Mouse (Mus musculus): ENCODE results near the gene Mus81. TPM values are rescaled to one million over a fixed set of nuclear protein-coding genes. Genes with fewer than 3 reads are reported as not detected.
"Not testable (repeated sequence)": the region's sequence is repeated elsewhere in the genome, so short reads cannot be mapped to it uniquely, and the experiment has no call there.

Gene Mus81
- polyA plus RNA-seq, 1 experiment from 2014 or later: 35.5 TPM

DNA sequence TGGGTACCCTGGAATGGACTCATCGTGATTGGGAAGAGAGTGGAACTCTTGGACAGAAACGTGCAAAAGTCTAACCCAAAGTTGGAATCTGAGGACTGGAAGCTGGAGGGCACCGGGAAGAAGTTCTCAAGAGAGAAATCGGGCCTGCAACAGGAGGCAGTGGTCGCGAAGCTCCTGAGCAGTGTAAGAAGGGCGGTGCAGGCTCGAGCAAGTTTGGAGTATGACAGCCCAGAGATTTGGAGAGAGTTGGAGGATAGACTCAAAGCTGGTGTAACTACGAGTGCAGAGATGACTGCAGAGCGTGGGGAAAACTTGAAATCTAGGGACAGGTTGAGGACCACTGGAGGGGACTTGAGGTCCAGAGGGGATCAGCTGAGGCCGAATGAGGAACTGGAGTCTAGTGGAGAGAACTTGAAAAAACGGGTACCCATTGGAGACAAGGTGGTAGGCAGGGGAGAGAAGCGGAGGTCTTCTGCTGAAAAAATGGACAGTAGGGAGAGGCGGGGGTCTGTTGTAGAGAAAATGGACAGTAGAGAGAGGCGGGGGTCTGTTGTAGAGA, 23.0 kb upstream of the Mus81 start:
- Histone ChIP-seq H3K36me3 (no peaks in the 10 kb centered on the region), H3K4me2 (peak overlapping the region; percentile 82), H3K27me3 (no peaks in the 10 kb centered on the region), H3K27ac (peak overlapping the region; percentile 76), H3K9me3 (no peaks in the 10 kb centered on the region), H3K9ac (peak overlapping the region; percentile 52), H3K4me1 (peaks cover 18% of the 10 kb centered on the region), H3K4me3 (peak overlapping the region; percentile 50)
- no peak for ATAC-seq (ENCODE audit: insufficient number of reproducible peaks, low FRiP score, low TSS enrichment, low read depth)
- 45% methylated on average over 15 of the region's 15 CpGs for WGBS

DNA sequence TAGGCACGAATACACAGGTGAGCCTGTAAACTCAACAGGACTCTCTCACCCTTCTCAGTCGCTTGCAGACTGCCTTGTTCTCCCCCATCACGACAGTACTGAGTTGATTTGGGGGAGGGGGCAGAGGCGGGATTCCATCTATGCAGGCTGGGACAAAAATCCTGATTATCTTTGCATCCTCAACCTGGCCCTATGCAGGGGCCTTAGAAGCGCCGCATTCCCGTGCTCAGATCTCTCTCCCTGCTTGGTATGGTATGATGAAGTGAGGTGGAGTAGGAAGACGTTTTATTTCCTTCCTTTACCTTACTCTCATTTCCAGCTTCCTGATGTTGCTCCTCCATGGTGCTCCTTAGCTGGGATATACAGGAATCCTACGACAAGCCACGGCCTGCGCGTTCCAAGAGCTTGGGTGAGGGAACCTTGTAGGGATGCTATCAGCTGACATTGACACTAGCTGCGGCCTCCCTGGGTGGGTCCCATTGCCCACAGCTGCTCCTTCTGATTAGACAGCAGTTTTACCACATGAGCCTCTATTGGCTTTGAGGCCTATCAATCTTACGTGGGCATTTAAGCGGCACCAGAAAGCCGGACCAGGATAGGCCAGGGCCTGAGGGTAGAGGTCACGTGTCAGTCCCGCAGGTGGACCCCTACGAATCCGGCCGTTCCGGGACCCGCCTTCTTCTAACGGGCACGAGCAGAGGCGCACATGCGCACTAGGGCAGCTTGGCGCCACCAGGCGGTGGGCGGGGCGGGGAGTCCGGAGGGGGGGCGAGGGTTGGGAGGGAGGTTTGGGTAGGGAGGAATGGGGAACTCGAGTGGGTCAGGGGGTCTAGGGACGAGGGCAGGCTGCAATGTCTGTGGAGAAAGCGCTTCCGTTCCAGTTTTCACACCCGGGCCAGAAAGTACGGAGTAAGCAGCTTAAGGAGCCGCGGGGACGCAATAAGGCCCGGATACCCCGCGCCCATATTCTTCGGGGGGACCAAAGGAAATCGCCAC, 22.1 kb upstream of the Mus81 start, which contains the start of gene Snx32:
TSS of gene Snx32 (minus strand) at position 508 of the 996 bp plus-strand sequence.
- Histone ChIP-seq H3K9ac (peak within 1 kb of the TSS; percentile 52), H3K36me3 (no peaks in the 10 kb centered on the region), H3K4me2 (peak within 1 kb of the TSS; percentile 82), H3K27me3 (no peaks in the 10 kb centered on the region), H3K4me1 (peaks cover 18% of the 10 kb centered on the region), H3K9me3 (no peaks in the 10 kb centered on the region), H3K4me3 (peak within 1 kb of the TSS; percentile 50), H3K27ac (peak within 1 kb of the TSS; percentile 76)
- WGBS: 2% methylated on average over 47 of the region's 47 CpGs
- ATAC-seq (ENCODE audit: insufficient number of reproducible peaks, low FRiP score, low TSS enrichment, low read depth): peak; percentile 98

DNA sequence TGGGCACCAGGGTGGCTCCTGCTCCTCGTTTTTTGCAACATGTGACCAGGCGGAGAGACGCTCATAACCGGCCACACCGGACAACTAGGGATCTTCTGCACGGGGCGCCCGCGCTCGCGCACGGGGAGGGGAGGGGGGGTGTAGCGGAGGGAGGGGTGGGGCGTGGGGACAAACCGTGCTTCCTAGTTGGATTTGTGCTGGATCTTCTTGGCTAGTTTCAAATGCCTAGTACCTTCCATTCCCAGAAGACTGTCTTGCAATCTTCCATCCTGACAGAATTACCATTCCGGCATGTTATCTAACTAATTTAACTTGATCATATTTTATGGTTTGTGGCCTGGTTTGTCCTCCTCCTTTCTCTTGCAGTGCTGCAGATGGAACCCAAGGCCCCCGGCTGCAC, 15.5 kb upstream of the Mus81 start, which contains the start of gene 1700020D05Rik:
TSS of gene 1700020D05Rik (minus strand) at position 101 of the 400 bp plus-strand sequence.
- Histone ChIP-seq H3K4me1 (no peaks in the 10 kb centered on the region), H3K4me2 (no peak within 1 kb of the TSS), H3K36me3 (no peaks in the 10 kb centered on the region; the same call in 1 of the 2 replicates), H3K27ac (no peak within 1 kb of the TSS), H3K9ac (no peak within 1 kb of the TSS), H3K27me3 (no peaks in the 10 kb centered on the region), H3K9me3 (no peaks in the 10 kb centered on the region), H3K4me3 (no peak within 1 kb of the TSS)
- ATAC-seq (ENCODE audit: insufficient number of reproducible peaks, low FRiP score, low TSS enrichment, low read depth): no peak
- 51% methylated on average over 17 of the region's 17 CpGs for WGBS

- peaks cover 24% of the 10 kb centered on the region for H3K36me3 ChIP-seq
- 89% methylated on average over 2 of the region's 2 CpGs for WGBS
- no peak for ATAC-seq (ENCODE audit: insufficient number of reproducible peaks, low FRiP score, low TSS enrichment, low read depth)
- H3K4me3 ChIP-seq: no peak overlapping the region
- no peak overlapping the region for H3K9ac ChIP-seq
- no peak overlapping the region for H3K4me2 ChIP-seq
- no peak overlapping the region for H3K27ac ChIP-seq
- no peaks in the 10 kb centered on the region for H3K27me3 ChIP-seq
- no peaks in the 10 kb centered on the region for H3K9me3 ChIP-seq
- no peaks in the 10 kb centered on the region for H3K4me1 ChIP-seq
Measured at GRCm38 (mm10) chr19:5500330-5500875, 12.2 kb upstream of the Mus81 start.

DNA sequence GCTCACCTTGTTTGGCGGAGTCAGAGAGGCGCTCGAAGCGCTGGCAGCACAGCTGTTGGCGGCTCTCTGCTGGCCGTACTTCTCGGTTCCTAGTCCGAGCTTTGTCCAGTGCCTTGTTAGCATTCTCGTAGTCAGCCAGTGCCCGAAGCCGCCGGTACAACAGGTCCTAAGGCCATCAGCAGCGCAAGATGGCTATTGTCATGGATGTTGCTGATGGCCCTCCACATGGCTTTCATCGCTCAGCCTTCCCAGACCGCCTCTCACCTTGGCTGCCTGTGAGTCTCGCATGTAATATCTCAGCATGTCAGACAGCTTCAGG, 7.8 kb upstream of the Mus81 start:
- Histone ChIP-seq H3K4me3 (no peak overlapping the region), H3K9ac (no peak overlapping the region), H3K4me2 (no peak overlapping the region), H3K27ac (no peak overlapping the region), H3K4me1 (peaks cover 10% of the 10 kb centered on the region), H3K36me3 (peaks cover 49% of the 10 kb centered on the region), H3K9me3 (no peaks in the 10 kb centered on the region), H3K27me3 (no peaks in the 10 kb centered on the region)
- ATAC-seq (ENCODE audit: insufficient number of reproducible peaks, low FRiP score, low TSS enrichment, low read depth): no peak
- WGBS: 85% methylated on average over 16 of the region's 16 CpGs

DNA sequence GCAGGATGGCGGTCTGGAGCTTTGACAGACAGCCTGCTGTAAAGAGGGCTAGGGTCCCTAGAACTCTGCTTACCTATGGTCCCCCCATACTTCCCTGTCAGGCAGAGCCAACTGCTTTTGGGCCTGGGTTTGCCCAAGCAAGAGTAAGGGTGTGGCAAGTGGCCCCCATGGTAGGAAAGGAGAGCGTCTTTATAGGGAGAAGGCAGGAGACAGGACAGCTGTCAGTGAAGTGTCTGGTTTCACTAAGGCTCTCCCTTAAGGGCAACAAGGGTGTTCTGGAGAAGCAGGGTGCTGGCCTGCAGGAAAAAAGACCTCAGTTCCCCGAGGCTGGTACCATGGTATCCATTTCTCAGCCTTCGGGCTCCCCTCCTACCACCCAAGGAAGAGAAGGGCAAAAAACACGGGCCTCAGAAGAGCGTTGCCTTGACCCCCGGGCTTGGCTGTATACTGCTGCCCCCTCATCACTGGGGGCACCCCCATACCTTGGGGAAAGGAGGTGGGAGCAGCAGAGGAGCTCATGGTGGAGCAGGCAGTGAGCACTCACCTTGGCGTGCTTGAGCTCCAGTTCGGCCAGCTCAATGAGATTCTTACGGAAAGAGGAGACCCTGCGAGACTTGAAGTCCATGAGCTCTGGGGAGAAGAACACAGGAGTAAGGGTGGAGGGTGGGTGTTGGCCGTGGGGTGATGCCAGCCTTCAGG, 7.3 kb upstream of the Mus81 start:
- peaks cover 49% of the 10 kb centered on the region for H3K36me3 ChIP-seq

GRCm38 (mm10) chr19:5494314-5494713, 6.1 kb upstream of the Mus81 start:
- Histone ChIP-seq H3K27ac (no peak overlapping the region), H3K9me3 (no peaks in the 10 kb centered on the region), H3K9ac (no peak overlapping the region), H3K4me2 (no peak overlapping the region), H3K36me3 (peaks cover 49% of the 10 kb centered on the region), H3K27me3 (no peaks in the 10 kb centered on the region), H3K4me1 (peaks cover 17% of the 10 kb centered on the region), H3K4me3 (no peak overlapping the region)
- no peak for ATAC-seq (ENCODE audit: insufficient number of reproducible peaks, low FRiP score, low TSS enrichment, low read depth)
- WGBS: 79% methylated on average over 3 of the region's 3 CpGs

More for the DNA sequence above, 7.3 kb upstream of the Mus81 start:
- Histone ChIP-seq H3K9ac (no peak overlapping the region), H3K27ac (no peak overlapping the region; the same call in 1 of the 2 replicates), H3K4me1 (peaks cover 10% of the 10 kb centered on the region), H3K9me3 (no peaks in the 10 kb centered on the region), H3K4me3 (no peak overlapping the region), H3K27me3 (no peaks in the 10 kb centered on the region), H3K4me2 (no peak overlapping the region)
- ATAC-seq (ENCODE audit: insufficient number of reproducible peaks, low FRiP score, low TSS enrichment, low read depth): no peak
- 79% methylated on average over 12 of the region's 12 CpGs for WGBS

DNA sequence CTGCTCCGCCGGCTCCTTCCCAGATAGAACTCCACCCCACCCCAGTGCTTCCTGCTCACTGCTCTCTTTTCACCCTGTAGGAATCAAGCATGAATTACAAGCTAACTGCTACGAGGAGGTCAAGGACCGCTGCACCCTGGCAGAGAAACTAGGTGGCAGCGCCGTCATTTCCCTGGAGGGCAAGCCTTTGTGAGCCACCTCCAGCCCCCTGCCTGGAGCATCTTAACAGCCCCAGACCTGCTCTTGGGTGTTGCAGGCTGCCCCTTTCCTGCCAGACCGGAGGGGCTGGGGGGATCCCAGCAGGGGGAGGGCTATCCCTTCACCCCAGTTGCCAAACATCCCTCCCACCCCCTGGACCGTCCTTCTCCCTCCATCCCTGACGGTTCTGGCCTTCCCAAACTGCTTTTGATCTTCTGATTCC, 5.1 kb upstream of the Mus81 start:
- H3K27ac ChIP-seq; H3K4me3 ChIP-seq; ATAC-seq (ENCODE audit: insufficient number of reproducible peaks, low FRiP score, low TSS enrichment, low read depth); H3K27me3 ChIP-seq; H3K4me2 ChIP-seq; H3K9me3 ChIP-seq; H3K9ac ChIP-seq: not testable (repeated sequence)
- H3K4me1 ChIP-seq: peaks cover 24% of the 10 kb centered on the region
- peaks cover 49% of the 10 kb centered on the region for H3K36me3 ChIP-seq
- WGBS: 68% methylated on average over 9 of the region's 9 CpGs

DNA sequence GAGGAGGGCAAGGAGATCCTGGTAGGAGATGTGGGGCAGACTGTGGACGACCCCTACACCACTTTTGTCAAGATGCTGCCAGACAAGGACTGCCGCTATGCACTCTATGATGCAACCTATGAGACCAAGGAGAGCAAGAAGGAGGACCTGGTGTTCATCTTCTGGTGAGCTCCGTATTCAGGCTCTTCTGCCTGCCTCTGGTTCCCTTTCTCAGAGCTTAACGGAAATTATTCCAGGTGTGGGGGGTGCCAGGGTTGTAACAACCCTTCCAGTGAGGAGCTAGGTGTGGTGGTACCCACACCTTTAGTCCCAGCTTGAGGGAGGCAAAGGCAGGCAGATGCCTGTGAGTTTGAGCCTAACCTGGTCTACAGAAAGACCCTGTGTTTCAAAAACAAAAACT, 4.4 kb upstream of the Mus81 start:
- Histone ChIP-seq H3K9me3 (no peaks in the 10 kb centered on the region), H3K27ac (no peak overlapping the region), H3K4me3 (no peak overlapping the region), H3K27me3 (no peaks in the 10 kb centered on the region), H3K4me1 (peaks cover 24% of the 10 kb centered on the region), H3K36me3 (peaks cover 48% of the 10 kb centered on the region), H3K9ac (no peak overlapping the region), H3K4me2 (no peak overlapping the region)
- no peak for ATAC-seq (ENCODE audit: insufficient number of reproducible peaks, low FRiP score, low TSS enrichment, low read depth)
- WGBS: 82% methylated on average over 4 of the region's 4 CpGs

DNA sequence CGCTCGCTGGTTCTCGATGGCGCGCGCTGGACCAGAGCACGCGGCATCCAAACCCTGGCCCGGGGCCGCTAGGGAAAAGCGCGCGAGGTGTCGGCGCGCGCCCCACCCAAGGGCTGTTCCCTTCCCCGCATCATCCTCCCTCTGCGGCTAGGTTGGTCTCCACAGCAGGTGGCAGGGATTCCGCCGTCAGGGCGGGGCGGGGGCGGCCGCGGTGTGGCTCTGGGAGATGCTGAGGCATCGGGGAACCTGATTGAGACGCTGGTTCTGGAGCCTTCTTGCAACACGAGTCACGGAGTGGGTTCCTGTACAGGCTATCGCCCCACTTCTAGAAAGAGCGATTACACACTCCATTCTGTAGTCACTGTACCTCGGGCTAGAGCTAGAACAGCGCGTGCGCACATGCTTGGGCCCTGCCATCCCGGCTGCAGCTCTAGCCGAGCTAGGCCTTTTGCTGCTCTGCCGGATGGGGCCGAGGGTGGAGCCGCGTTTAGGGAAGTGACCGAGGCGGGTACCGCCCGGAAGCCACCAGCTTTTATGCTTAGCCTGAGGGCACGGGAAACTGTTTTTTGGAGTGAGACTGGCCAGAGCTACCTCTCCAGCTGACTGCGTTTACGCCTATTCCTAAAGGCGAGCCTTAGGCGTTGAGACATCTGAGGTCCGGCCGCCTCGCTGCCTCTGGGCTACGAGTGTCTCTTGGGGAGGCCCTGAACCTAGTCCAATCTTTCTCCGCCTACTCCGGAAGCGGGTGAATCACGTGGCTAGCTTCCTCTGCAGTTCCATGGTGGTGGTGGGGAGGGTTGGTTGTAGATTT, 2.9 kb upstream of the Mus81 start:
- Histone ChIP-seq H3K9me3 (no peaks in the 10 kb centered on the region), H3K4me3 (peak overlapping the region; percentile 99), H3K4me2 (peak overlapping the region; percentile 63), H3K36me3 (peaks cover 35% of the 10 kb centered on the region), H3K27me3 (no peaks in the 10 kb centered on the region), H3K9ac (peak overlapping the region; percentile 87), H3K27ac (peak overlapping the region; percentile 99), H3K4me1 (peaks cover 39% of the 10 kb centered on the region)
- under 1% methylated on average over 59 of the region's 59 CpGs for WGBS
- ATAC-seq (ENCODE audit: insufficient number of reproducible peaks, low FRiP score, low TSS enrichment, low read depth): 0 out of 2 replicates have a peak, but pooled peaks have one; percentile 13
